Mouse (Mus musculus) kidney, postnatal 10 days (tissue): ENCODE data around the gene Phf14.

Experiments used
- DNase-seq: peaks from one replicate; pipeline ENCODE4 v3.0.0; 2021; ENCODE audit warnings: mixed read lengths

The Phf14 gene

GRCm38 (mm10) chr6:12021480-12021879 is 113.9 kb downstream of the Phf14 start:
- DNase-seq, result no peak

GRCm38 (mm10) chr6:12023395-12023794 is 115.8 kb downstream of the Phf14 start:
- DNase-seq, result no peak

- DNase-seq, result no peak
These were observed 119.4 kb downstream of the Phf14 start for GRCm38 (mm10) chr6:12026804-12027537.

- DNase-seq, result peak; percentile 15
These were observed 127.0 kb downstream of the Phf14 start for GRCm38 (mm10) chr6:12034561-12034960.

- DNase-seq, result no peak
These were observed 130.7 kb downstream of the Phf14 start for GRCm38 (mm10) chr6:12038268-12038667.

GRCm38 (mm10) chr6:12052884-12053283 is 145.3 kb downstream of the Phf14 start:
- DNase-seq, result no peak

GRCm38 (mm10) chr6:12054149-12054548 is 146.5 kb downstream of the Phf14 start:
- peak; percentile 57 for DNase-seq

GRCm38 (mm10) chr6:12058717-12059116 is 151.1 kb downstream of the Phf14 start:
- no peak for DNase-seq

- DNase-seq, result no peak
These were observed 152.4 kb downstream of the Phf14 start for GRCm38 (mm10) chr6:12059971-12060370.

GRCm38 (mm10) chr6:12060452-12061140 is 153.0 kb downstream of the Phf14 start:
- no peak for DNase-seq

GRCm38 (mm10) chr6:12067956-12068355 is 160.3 kb downstream of the Phf14 start:
- DNase-seq, result no peak

GRCm38 (mm10) chr6:12069357-12069756 is 161.7 kb downstream of the Phf14 start:
- no peak for DNase-seq

GRCm38 (mm10) chr6:12074599-12074998 is 167.0 kb downstream of the Phf14 start:
- no peak for DNase-seq

- DNase-seq, result no peak
These were observed 169.7 kb downstream of the Phf14 start for GRCm38 (mm10) chr6:12077338-12077737.

GRCm38 (mm10) chr6:12077880-12078618 is 170.4 kb downstream of the Phf14 start:
- no peak for DNase-seq

- DNase-seq, result no peak
These were observed 171.7 kb downstream of the Phf14 start for GRCm38 (mm10) chr6:12079260-12079659.

- no peak for DNase-seq
These were observed 172.8 kb downstream of the Phf14 start for GRCm38 (mm10) chr6:12080423-12080822.

GRCm38 (mm10) chr6:12081722-12082121 is 174.1 kb downstream of the Phf14 start:
- DNase-seq, result no peak

- no peak for DNase-seq
These were observed 174.5 kb downstream of the Phf14 start for GRCm38 (mm10) chr6:12082125-12082524.

GRCm38 (mm10) chr6:12082531-12083216 is 175.1 kb downstream of the Phf14 start:
- peak; percentile 14 for DNase-seq

- no peak for DNase-seq
These were observed 177.1 kb downstream of the Phf14 start for GRCm38 (mm10) chr6:12084721-12085120.

- DNase-seq, result no peak
These were observed 181.9 kb downstream of the Phf14 start for GRCm38 (mm10) chr6:12089439-12089992.

GRCm38 (mm10) chr6:12095716-12096115 is 188.1 kb downstream of the Phf14 start:
- no peak for DNase-seq
